Mouse (Mus musculus) MEL (cell line): Measurements from ENCODE around the gene Pik3cd. TPM values are rescaled to one million over a fixed set of nuclear protein-coding genes. Genes with fewer than 3 reads are reported as not detected.

ENCODE experiments used
- DNase-seq: peaks from one replicate; pipeline ENCODE4 v3.0.0; 2011; ENCODE audit warnings: low read depth, low spot score
- H3K27ac ChIP-seq: 2 replicates; pipeline ENCODE4 v1.5.1; 2012; ENCODE audit warnings: low read depth, mild to moderate bottlenecking, control low read depth, low read length, moderate library complexity; ENCODE audit not compliant: control insufficient read depth
- H3K27me3 ChIP-seq, 2 experiments: fragments of 150-350 bp in 1 of 2; sonication (generic) in 1 of 2; 2 replicates each; pipeline ENCODE4 v1.6.1; 2012; ENCODE audit warnings: low read length in 2 of 2, mild to moderate bottlenecking in 2 of 2, improper control_type of control experiment in 1 of 2, moderate library complexity in 1 of 2; ENCODE audit not compliant: insufficient read depth in 2 of 2, control insufficient read depth in 1 of 2
- H3K36me3 ChIP-seq, 2 experiments: 2 replicates each; pipeline ENCODE4 v1.6.1; 2012 to 2014; ENCODE audit warnings: low read length in 2 of 2, improper control_type of control experiment in 1 of 2, inconsistent platforms in 1 of 2, mild to moderate bottlenecking in 1 of 2; ENCODE audit not compliant: insufficient read depth in 2 of 2, control insufficient read depth in 1 of 2
- H3K4me1 ChIP-seq, 2 experiments: fragments of 150-350 bp in 1 of 2; sonication (generic) in 1 of 2; 2 replicates each; pipeline ENCODE4 v1.6.1; 2012; ENCODE audit warnings: low read length in 2 of 2, improper control_type of control experiment in 1 of 2, mild to moderate bottlenecking in 1 of 2; ENCODE audit not compliant: insufficient read depth in 2 of 2, control insufficient read depth in 1 of 2
- H3K4me3 ChIP-seq, 2 experiments: fragments of 150-350 bp in 1 of 2; sonication (generic) in 1 of 2; 2 replicates each; pipeline ENCODE4 v1.5.1; 2012; ENCODE audit warnings: low read depth in 2 of 2, low read length in 2 of 2, mild to moderate bottlenecking in 2 of 2, moderate library complexity in 2 of 2, control low read depth in 1 of 2, improper control_type of control experiment in 1 of 2; ENCODE audit not compliant: control insufficient read depth in 1 of 2, insufficient read depth in 1 of 2
- H3K79me2 ChIP-seq: 2 replicates; pipeline ENCODE4 v1.6.1; 2012; ENCODE audit warnings: mild to moderate bottlenecking, low read length, moderate library complexity; ENCODE audit not compliant: control insufficient read depth, poor library complexity, insufficient read depth
- H3K9ac ChIP-seq: 2 replicates; pipeline ENCODE4 v1.6.1; 2012; ENCODE audit warnings: low read depth, mild to moderate bottlenecking, control low read depth, low read length, moderate library complexity; ENCODE audit not compliant: control insufficient read depth, poor library complexity, severe bottlenecking
- H3K9me3 ChIP-seq: fragments of 150-350 bp; sonication (generic); replicated peaks from 2 replicates; pipeline ENCODE4 v1.6.1; 2012; ENCODE audit warnings: mild to moderate bottlenecking, low read length, improper control_type of control experiment, moderate library complexity; ENCODE audit not compliant: insufficient read depth
- BHLHE40 ChIP-seq: IDR thresholded peaks from 2 replicates; pipeline ENCODE4 v1.6.1; 2012; ENCODE audit warnings: low read depth, mild to moderate bottlenecking, inconsistent platforms, low read length, improper control_type of control experiment, borderline replicate concordance
- CTCF ChIP-seq, 3 experiments: IDR thresholded peaks in 2 of 3; conservative IDR thresholded peaks in 1 of 3; 2 replicates each; pipeline ENCODE4 v1.5.1; 2011 to 2012; ENCODE audit warnings: low read length in 3 of 3, low read depth in 2 of 3, mild to moderate bottlenecking in 2 of 3, improper control_type of control experiment in 1 of 3, inconsistent platforms in 1 of 3, mixed read lengths in 1 of 3, moderate library complexity in 1 of 3; ENCODE audit not compliant: control insufficient read depth in 1 of 3, insufficient read depth in 1 of 3, poor library complexity in 1 of 3, severe bottlenecking in 1 of 3
- EP300 ChIP-seq, 2 experiments: IDR thresholded peaks; 2 replicates each; pipeline ENCODE4 v1.6.1; 2011; ENCODE audit warnings: improper control_type of control experiment in 2 of 2, low read length in 2 of 2, low read depth in 1 of 2, mild to moderate bottlenecking in 1 of 2
- GABPA ChIP-seq: IDR thresholded peaks from 2 replicates; pipeline ENCODE4 v1.6.1; 2012; ENCODE audit warnings: low read depth, mild to moderate bottlenecking, inconsistent platforms, low read length, improper control_type of control experiment, moderate library complexity
- HCFC1 ChIP-seq: IDR thresholded peaks from 2 replicates; pipeline ENCODE4 v1.6.1; 2012; ENCODE audit warnings: low read depth, mild to moderate bottlenecking, inconsistent platforms, low read length, improper control_type of control experiment, moderate library complexity
- MAZ ChIP-seq: IDR thresholded peaks from 2 replicates; pipeline ENCODE4 v1.6.1; 2012; ENCODE audit warnings: low read depth, mild to moderate bottlenecking, inconsistent platforms, low read length, improper control_type of control experiment
- MYB ChIP-seq: IDR thresholded peaks from 2 replicates; pipeline ENCODE4 v1.6.1; 2011; ENCODE audit warnings: mild to moderate bottlenecking, low read depth, low read length, improper control_type of control experiment
- MYC ChIP-seq: IDR thresholded peaks from 2 replicates; pipeline ENCODE4 v1.6.1; 2011; ENCODE audit warnings: low read depth, mild to moderate bottlenecking, low read length, improper control_type of control experiment, moderate library complexity
- NELFE ChIP-seq: IDR thresholded peaks from 2 replicates; pipeline ENCODE4 v1.6.1; 2011; ENCODE audit warnings: low read depth, low read length, improper control_type of control experiment
- NRF1 ChIP-seq: IDR thresholded peaks from 2 replicates; pipeline ENCODE4 v1.6.1; 2014; ENCODE audit warnings: low read depth, mild to moderate bottlenecking, inconsistent platforms, low read length, improper control_type of control experiment, moderate library complexity; ENCODE audit not compliant: poor library complexity, insufficient read depth, severe bottlenecking
- RAD21 ChIP-seq: IDR thresholded peaks from 2 replicates; pipeline ENCODE4 v1.6.1; 2011; ENCODE audit warnings: mild to moderate bottlenecking, low read depth, low read length, improper control_type of control experiment
- SMC3 ChIP-seq: IDR thresholded peaks from 2 replicates; pipeline ENCODE4 v1.6.1; 2011; ENCODE audit warnings: low read depth, low read length, improper control_type of control experiment
- TBP ChIP-seq: IDR thresholded peaks from 2 replicates; pipeline ENCODE4 v1.8.0; 2011; ENCODE audit warnings: low read depth, low read length, improper control_type of control experiment
- UBTF ChIP-seq: IDR thresholded peaks from 2 replicates; pipeline ENCODE4 v1.6.1; 2012; ENCODE audit warnings: low read depth, mild to moderate bottlenecking, inconsistent platforms, low read length, improper control_type of control experiment, moderate library complexity, borderline replicate concordance; ENCODE audit not compliant: insufficient read depth
- USF1 ChIP-seq: IDR thresholded peaks from 2 replicates; pipeline ENCODE4 v1.6.1; 2014; ENCODE audit warnings: low read depth, mild to moderate bottlenecking, inconsistent platforms, low read length, improper control_type of control experiment, moderate library complexity
- USF2 ChIP-seq, 2 experiments: IDR thresholded peaks; 2 replicates each; pipeline ENCODE4 v1.6.1; 2011 to 2012; ENCODE audit warnings: improper control_type of control experiment in 2 of 2, low read length in 2 of 2, borderline replicate concordance in 1 of 2, inconsistent platforms in 1 of 2, low read depth in 1 of 2, mild to moderate bottlenecking in 1 of 2; ENCODE audit not compliant: insufficient read depth in 1 of 2
- ZKSCAN1 ChIP-seq: IDR thresholded peaks from 2 replicates; pipeline ENCODE4 v1.6.1; 2012; ENCODE audit warnings: low read depth, mild to moderate bottlenecking, inconsistent platforms, low read length, improper control_type of control experiment, moderate library complexity
- ZMIZ1 ChIP-seq: IDR thresholded peaks from 2 replicates; pipeline ENCODE4 v1.6.1; 2012; ENCODE audit warnings: low read depth, mild to moderate bottlenecking, inconsistent platforms, low read length, improper control_type of control experiment, moderate library complexity
- polyA plus RNA-seq, 2 experiments: library from polyadenylated mRNA; stranded (reverse) in 1 of 2; unstranded in 1 of 2; fragments of >175 nt in 1 of 2; fragments of >200 nt in 1 of 2; gene quantifications; 2 replicates each; pipeline versions ENCODE4 v1.2.1 to v1.2.4; 2012; ENCODE audit warnings: low replicate concordance in 2 of 2, low read depth in 1 of 2; ENCODE audit not compliant: insufficient read length in 2 of 2, insufficient read depth in 1 of 2, missing spikeins in 1 of 2
- total RNA-seq: library from RNA; depleted of rRNA; stranded (reverse); fragments of 300-350 nt; gene quantifications from 2 replicates; pipeline ENCODE4 v1.2.3, GENCODE M21; 2012

The Pik3cd gene
- total and polyA plus RNA-seq, 3 experiments = 45.9 to 152 (median 49.8) TPM

GRCm38 (mm10) chr4:149640831-149641230, 61.5 kb downstream of the Pik3cd start:
- Histone ChIP-seq H3K36me3 (peaks cover 2 to 8% of the 10 kb centered on the region in 2 experiments; a peak in 3 of 4 replicates), H3K4me1 (peaks cover 5 to 11% of the 10 kb centered on the region in 2 experiments)

GRCm38 (mm10) chr4:149637942-149638341, 64.4 kb downstream of the Pik3cd start:
- TF ChIP-seq MAZ (no peak), MYB (no peak), ZMIZ1 (no peak), GABPA (no peak), SMC3 (no peak), HCFC1 (no peak), BHLHE40 (no peak), NELFE (no peak), TBP (no peak), NRF1 (no peak), RAD21 (no peak), MYC (no peak), EP300 (IDR thresholded peaks at IDR 0.05; ENCODE audit: low read depth in 1 of 2, low read length in 2 of 2) (no peak), CTCF (IDR thresholded peaks at IDR 0.05 in 2 of 3, conservative IDR thresholded peaks at IDR 0.05 in 1 of 3; ENCODE audit: control insufficient read depth in 1 of 3, insufficient read depth in 1 of 3, low read depth in 2 of 3, low read length in 3 of 3, poor library complexity in 1 of 3, severe bottlenecking in 1 of 3) (no peak), USF2 (IDR thresholded peaks at IDR 0.05; ENCODE audit: borderline replicate concordance in 1 of 2, insufficient read depth in 1 of 2, low read depth in 1 of 2, low read length in 2 of 2) (no peak), USF1 (no peak)
- H3K27ac ChIP-seq = no peak overlapping the region
- peaks cover 22 to 28% of the 10 kb centered on the region in 2 experiments for H3K4me1 ChIP-seq
- H3K9me3 ChIP-seq = no peaks in the 10 kb centered on the region
- H3K9ac ChIP-seq = no peak overlapping the region
- peaks cover 2 to 25% of the 10 kb centered on the region in 2 experiments; a peak in 3 of 4 replicates for H3K36me3 ChIP-seq
- H3K79me2 ChIP-seq = peaks cover 7% of the 10 kb centered on the region; the same call in 1 of the 2 replicates
- no peaks in the 10 kb centered on the region for H3K27me3 ChIP-seq
- DNase-seq = no peak
- H3K4me3 ChIP-seq = no peak overlapping the region

More at GRCm38 (mm10) chr4:149640831-149641230, 61.5 kb downstream of the Pik3cd start:
- TF ChIP-seq UBTF (no peak), EP300 (IDR thresholded peaks at IDR 0.05; ENCODE audit: low read depth in 1 of 2, low read length in 2 of 2) (no peak), NRF1 (no peak), ZKSCAN1 (no peak)
- no peak for DNase-seq
- Histone ChIP-seq H3K4me3 (no peak overlapping the region), H3K27ac (no peak overlapping the region), H3K27me3 (no peaks in the 10 kb centered on the region), H3K9me3 (no peaks in the 10 kb centered on the region), H3K79me2 (no peaks in the 10 kb centered on the region; the same call in 1 of the 2 replicates), H3K9ac (no peak overlapping the region)
